Mouse (Mus musculus) embryonic stem cell, embryonic (primary cell): ENCODE measurements around the gene Stk36.

ENCODE experiments used
- CTCF ChIA-PET, 4 experiments: fragments of 300-600 bp in 2 of 4; fragments of 350-600 bp in 2 of 4; sonication (Branson Sonifier 250); formaldehyde crosslinking; loops; one replicate each; lab custom pipeline; 2022; ENCODE audit warnings: inconsistent platforms in 2 of 4; lab: Charles Lee
- POLR2A ChIA-PET, 4 experiments: fragments of 300-600 bp in 2 of 4; fragments of 350-600 bp in 2 of 4; sonication (Branson Sonifier 250); formaldehyde crosslinking; loops; one replicate each; lab custom pipeline; 2022; ENCODE audit warnings: antibody characterized with exemption in 4 of 4, inconsistent platforms in 1 of 4; lab: Charles Lee

The Stk36 gene

GRCm38 (mm10) chr1:74643524-74643923, 42.3 kb downstream of the Stk36 start:
- ChIA-PET POLR2A (interaction anchor here in 3 of 4 experiments (0.5 to 1.5 kb wide), 6 partner anchors 9 to 608 kb away, joined by 3 to 6 read pairs (median 3); partner anchors contain the start of genes Prkag3 (in 1 of the 3) and Ttll4 (in 1 of the 3)), CTCF (interaction anchor here (0.5 to 2.8 kb wide), 21 partner anchors 8 to 1588 kb away, joined by 3 to 14 read pairs (median 4); partner anchors contain the start of genes Fev (in 1 of the 4), Prkag3 (in 1 of the 4) and Ttll4 (in 1 of the 4))

- POLR2A ChIA-PET: interaction anchor here in 3 of 4 experiments (0.5 to 1.5 kb wide), 6 partner anchors 10 to 608 kb away, joined by 3 to 6 read pairs (median 3); partner anchors contain the start of genes Prkag3 (in 1 of the 3) and Ttll4 (in 1 of the 3)
- CTCF ChIA-PET: interaction anchor here (0.5 to 2.8 kb wide), 20 partner anchors 8 to 1589 kb away, joined by 3 to 14 read pairs (median 4); partner anchors contain the start of genes Fev (in 1 of the 4), Prkag3 (in 1 of the 4) and Ttll4 (in 1 of the 4)
Observed at GRCm38 (mm10) chr1:74643926-74644325, 42.7 kb downstream of the Stk36 start.

- POLR2A ChIA-PET: interaction anchor here in 3 of 4 experiments (0.6 to 2.0 kb wide), 13 partner anchors 10 to 155 kb away, joined by 3 to 11 read pairs (median 4); partner anchors contain the start of genes Cyp27a1 (in 2 of the 3), Rnf25 (in 2 of the 3), Stk36 (in 2 of the 3) and Bcs1l (in 1 of the 3)
- CTCF ChIA-PET: interaction anchor here in 2 of 4 experiments (0.6 to 1.6 kb wide), 4 partner anchors 10 to 307 kb away, joined by 3 to 9 read pairs (median 5); no protein-coding TSS in a partner anchor
Observed at GRCm38 (mm10) chr1:74661448-74662195, 60.4 kb downstream of the Stk36 start, which contains the start of gene Ttll4. Gene Ttll4, plus strand, starts transcription at chr1:74661745.

GRCm38 (mm10) chr1:74662253-74662865, 61.1 kb downstream of the Stk36 start:
- ChIA-PET CTCF (interaction anchor here in 2 of 4 experiments (0.6 to 1.6 kb wide), 3 partner anchors 11 to 19 kb away, joined by 3 to 5 read pairs (median 4); no protein-coding TSS in a partner anchor), POLR2A (interaction anchor here in 3 of 4 experiments (0.6 to 2.0 kb wide), 12 partner anchors 10 to 156 kb away, joined by 3 to 11 read pairs (median 4); partner anchors contain the start of genes Cyp27a1 (in 2 of the 3), Rnf25 (in 2 of the 3), Stk36 (in 2 of the 3) and Bcs1l (in 1 of the 3))

- ChIA-PET CTCF (no interaction called here), POLR2A (interaction anchor here in 2 of 4 experiments (1.1 to 1.7 kb wide), 5 partner anchors 9 to 20 kb away, joined by 3 to 9 read pairs (median 3); no protein-coding TSS in a partner anchor)
Observed at GRCm38 (mm10) chr1:74665153-74665552, 63.9 kb downstream of the Stk36 start.

- ChIA-PET POLR2A (no interaction called here), CTCF (no interaction called here)
Observed at GRCm38 (mm10) chr1:74668371-74668770, 67.1 kb downstream of the Stk36 start.

- ChIA-PET POLR2A (interaction anchor here in 1 of 4 experiments (2.4 kb wide), 1 partner anchor 14 kb away, joined by 7 read pairs; no protein-coding TSS in a partner anchor), CTCF (no interaction called here)
Observed at GRCm38 (mm10) chr1:74672731-74673130, 71.5 kb downstream of the Stk36 start.

- CTCF ChIA-PET: interaction anchor here in 1 of 4 experiments (0.7 kb wide), 1 partner anchor 34 kb away, joined by 4 read pairs; no protein-coding TSS in a partner anchor
- POLR2A ChIA-PET: interaction anchor here in 3 of 4 experiments (0.6 to 1.7 kb wide), 6 partner anchors 11 to 75 kb away, joined by 3 to 8 read pairs (median 3); partner anchors contain the start of genes Cyp27a1 (in 1 of the 3), Rnf25 (in 1 of the 3) and Stk36 (in 1 of the 3)
Observed at GRCm38 (mm10) chr1:74676863-74677262, 75.6 kb downstream of the Stk36 start.

GRCm38 (mm10) chr1:74677843-74678242, 76.6 kb downstream of the Stk36 start:
- CTCF ChIA-PET: no interaction called here

More at GRCm38 (mm10) chr1:74677843-74678242, 76.6 kb downstream of the Stk36 start:
- POLR2A ChIA-PET: no interaction called here
